In the genomic region with DNA sequence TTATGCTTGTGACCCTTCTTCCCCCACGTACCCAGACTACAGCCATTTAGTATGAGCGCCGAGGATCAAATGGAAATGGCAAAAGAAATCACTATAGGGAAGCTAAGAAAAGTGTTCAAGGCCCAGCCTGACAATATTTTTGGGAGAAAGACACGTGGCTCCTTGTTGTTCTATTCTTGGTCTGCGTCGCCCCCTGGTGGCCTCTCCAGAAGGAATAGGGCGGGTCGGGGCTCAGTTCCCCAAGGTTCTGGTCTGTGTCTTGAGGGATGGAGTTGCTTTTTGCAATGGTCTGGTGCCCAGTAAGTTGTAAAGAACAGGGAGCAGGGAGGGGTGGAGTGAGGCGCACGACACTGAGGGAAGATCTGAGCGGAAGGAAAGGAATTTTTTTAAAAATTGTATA, we compare ENCODE assay signal across 8 mouse cellular contexts.
DNase-seq lines count a peak whose midpoint lies in the region; ATAC-seq and TF ChIP-seq lines count a peak whose summit lies in the region.

No protein-coding gene starts in this region.

- WGBS in hindbrain, embryonic 11.5 days: 3% methylated on average over 11 of the region's 11 CpGs

- H3K9me3 ChIP-seq in G1E (replicated peaks): no peaks in the 10 kb centered on the region
- no peaks in the 10 kb centered on the region for H3K9me3 ChIP-seq in hindbrain, embryonic 11.5 days (ENCODE audit: control insufficient read depth, low read length)

- TF ChIP-seq CTCF in G1E (IDR thresholded peaks at IDR 0.05; ENCODE audit: low read depth, low read length): peak; percentile 25; the same call in 1 of the 2 replicates

- peaks cover 30% of the 10 kb centered on the region for H3K4me1 ChIP-seq in G1E (ENCODE audit: insufficient read depth, low read depth, low read length)
- H3K4me1 ChIP-seq in hindbrain, embryonic 11.5 days (replicated peaks; ENCODE audit: control insufficient read depth, insufficient read depth, low read length): peaks cover 7% of the 10 kb centered on the region

- no peak for ATAC-seq in G1E (ENCODE audit: extremely low read depth, insufficient number of reproducible peaks, low FRiP score, poor library complexity, severe bottlenecking)
- ATAC-seq in frontal cortex, adult (ENCODE audit: low TSS enrichment): peak; percentile 55; the same call in 1 of the 2 replicates
- ATAC-seq in hindbrain, embryonic 11.5 days (ENCODE audit: low FRiP score): peak; percentile 31; the same call in 1 of the 2 replicates
- peak; percentile 65 for ATAC-seq in megakaryocyte, adult 5-6 weeks (ENCODE audit: poor library complexity, severe bottlenecking)

- H3K4me3 ChIP-seq in G1E (ENCODE audit: low read depth, low read length): no peak overlapping the region
- H3K4me3 ChIP-seq in hindbrain, embryonic 11.5 days (ENCODE audit: low read depth, low read length): no peak overlapping the region

- no peak for DNase-seq in G1E (ENCODE audit: low spot score)
- DNase-seq in cerebellum, adult 8-10 months: peak; percentile 58
- peak; percentile 90 for DNase-seq in hindbrain, embryonic 11.5 days (ENCODE audit: low spot score)
- peak; percentile 71 to 77 for DNase-seq in layer of hippocampus, postnatal 14 days (ENCODE audit: low spot score in 2 of 2)
- DNase-seq in right cerebral cortex, postnatal 36 days (ENCODE audit: low spot score in 2 of 2): peak; percentile 39 to 41
- peak; percentile 80 to 90 for DNase-seq in urinary bladder, postnatal 4 days (ENCODE audit: low spot score in 2 of 2)

- H3K36me3 ChIP-seq in G1E (replicated peaks): no peaks in the 10 kb centered on the region
- H3K36me3 ChIP-seq in hindbrain, embryonic 11.5 days (ENCODE audit: control insufficient read depth, insufficient read depth, low read length): no peaks in the 10 kb centered on the region

- H3K27ac ChIP-seq in hindbrain, embryonic 11.5 days (ENCODE audit: low read depth, low read length): peak overlapping the region; percentile 84; the same call in 1 of the 2 replicates

- H3K9ac ChIP-seq in hindbrain, embryonic 11.5 days (ENCODE audit: low read depth, low read length): peak overlapping the region; percentile 34; the same call in 1 of the 2 replicates

- peaks cover 12% of the 10 kb centered on the region for H3K27me3 ChIP-seq in G1E (ENCODE audit: insufficient read depth, low read length)
- H3K27me3 ChIP-seq in hindbrain, embryonic 11.5 days (ENCODE audit: control insufficient read depth, insufficient read depth, low read length): peaks cover 2% of the 10 kb centered on the region; the same call in 1 of the 2 replicates

- peak overlapping the region; percentile 43; the same call in 1 of the 2 replicates for H3K4me2 ChIP-seq in hindbrain, embryonic 11.5 days (replicated peaks; ENCODE audit: low read depth, low read length)
